Mouse (Mus musculus) heart, embryonic 14.5 days (tissue): Measurements from ENCODE around the gene Tada2a. TPM values are rescaled to one million over a fixed set of nuclear protein-coding genes. Genes with fewer than 3 reads are reported as not detected.

Experiments
- ATAC-seq: fragments of 200-750 bp; cut with Nextera tagmentation; 2 replicates; pipeline ENCODE4 v1.8.0; 2017; ENCODE audit warnings: low read depth, moderate TSS enrichment; ENCODE audit not compliant: insufficient number of reproducible peaks, insufficient read depth, low FRiP score
- H3K27ac ChIP-seq, 2 experiments: fragments of 200-500 bp in 1 of 2; fragments of 300-500 bp in 1 of 2; sonication (generic) in 1 of 2; replicated peaks in 1 of 2; 2 replicates each; pipeline ENCODE4 v1.5.1; 2012 to 2014; ENCODE audit warnings: low read depth in 2 of 2, low read length in 2 of 2, control low read depth in 1 of 2, mild to moderate bottlenecking in 1 of 2, mixed read lengths in 1 of 2; ENCODE audit not compliant: control insufficient read depth in 1 of 2, insufficient read depth in 1 of 2
- H3K27me3 ChIP-seq: fragments of 300-500 bp; sonication (generic); 2 replicates; pipeline ENCODE4 v1.6.1; 2014; ENCODE audit warnings: mild to moderate bottlenecking, low read length, control low read depth; ENCODE audit not compliant: control insufficient read depth, insufficient read depth
- H3K36me3 ChIP-seq: fragments of 300-500 bp; sonication (generic); 2 replicates; pipeline ENCODE4 v1.6.1; 2014; ENCODE audit warnings: mild to moderate bottlenecking, control low read depth, low read length, mixed read lengths; ENCODE audit not compliant: control insufficient read depth, insufficient read depth
- H3K4me1 ChIP-seq, 2 experiments: fragments of 200-500 bp in 1 of 2; fragments of 300-500 bp in 1 of 2; sonication (generic) in 1 of 2; 2 replicates each; pipeline ENCODE4 v1.6.1; 2012 to 2014; ENCODE audit warnings: low read length in 2 of 2, control low read depth in 1 of 2, mixed read lengths in 1 of 2; ENCODE audit not compliant: control insufficient read depth in 2 of 2, insufficient read depth in 2 of 2
- H3K4me2 ChIP-seq: fragments of 300-500 bp; sonication (generic); 2 replicates; pipeline ENCODE4 v1.6.1; 2014; ENCODE audit warnings: mild to moderate bottlenecking, low read length
- H3K4me3 ChIP-seq, 2 experiments: fragments of 200-500 bp in 1 of 2; fragments of 300-500 bp in 1 of 2; sonication (generic) in 1 of 2; 2 replicates each; pipeline ENCODE4 v1.5.1; 2012 to 2014; ENCODE audit warnings: low read length in 2 of 2, mild to moderate bottlenecking in 2 of 2, control low read depth in 1 of 2, low read depth in 1 of 2, moderate library complexity in 1 of 2; ENCODE audit not compliant: control insufficient read depth in 1 of 2, insufficient read depth in 1 of 2
- H3K9ac ChIP-seq: fragments of 300-500 bp; sonication (generic); 2 replicates; pipeline ENCODE4 v1.6.1; 2014; ENCODE audit warnings: mild to moderate bottlenecking, low read length
- H3K9me3 ChIP-seq: fragments of 300-500 bp; sonication (generic); 2 replicates; pipeline ENCODE4 v1.6.1; 2016; ENCODE audit warnings: low read length, control low read depth; ENCODE audit not compliant: control insufficient read depth
- WGBS: fragments of 180-500 bp; shearing (Covaris S2); extraction: QIAGEN DNeasy Blood & Tissue Kit; methylation state at CpG from one replicate; pipeline ENCODE4 v1.1.7; 2014; 5-methylcytosine and 5-hydroxymethylcytosine counted together
- polyA plus RNA-seq: library from polyadenylated mRNA; unstranded; fragments of >200 nt; fragmentation: Nextera tagmentation; extraction: Ambion mirVana; gene quantifications from 2 replicates; pipeline ENCODE4 v1.2.1, GENCODE M21; 2014

The Tada2a gene
- polyA plus RNA-seq, 1 experiment from 2014 or later = 16.9 TPM

GRCm38 (mm10) chr11:84061881-84062280, 67.5 kb downstream of the Tada2a start:
- no peak overlapping the region for H3K4me3 ChIP-seq
- H3K36me3 ChIP-seq = no peaks in the 10 kb centered on the region
- H3K27ac ChIP-seq = no peak overlapping the region
- no peaks in the 10 kb centered on the region for H3K9me3 ChIP-seq
- WGBS = 81% methylated on average over 2 of the region's 2 CpGs
- H3K4me2 ChIP-seq = no peak overlapping the region
- ATAC-seq = no peak
- peaks cover 10 to 19% of the 10 kb centered on the region in 2 experiments for H3K4me1 ChIP-seq
- no peak overlapping the region for H3K9ac ChIP-seq
- peaks cover 8% of the 10 kb centered on the region for H3K27me3 ChIP-seq

GRCm38 (mm10) chr11:84060635-84061034, 68.8 kb downstream of the Tada2a start:
- Histone ChIP-seq H3K27ac (no peak overlapping the region), H3K4me2 (no peak overlapping the region), H3K27me3 (no peaks in the 10 kb centered on the region), H3K4me3 (no peak overlapping the region), H3K9ac (no peak overlapping the region), H3K36me3 (no peaks in the 10 kb centered on the region), H3K9me3 (no peaks in the 10 kb centered on the region), H3K4me1 (peaks cover 6 to 11% of the 10 kb centered on the region in 2 experiments)
- ATAC-seq = no peak
- WGBS = 80% methylated on average over 6 of the region's 6 CpGs

DNA sequence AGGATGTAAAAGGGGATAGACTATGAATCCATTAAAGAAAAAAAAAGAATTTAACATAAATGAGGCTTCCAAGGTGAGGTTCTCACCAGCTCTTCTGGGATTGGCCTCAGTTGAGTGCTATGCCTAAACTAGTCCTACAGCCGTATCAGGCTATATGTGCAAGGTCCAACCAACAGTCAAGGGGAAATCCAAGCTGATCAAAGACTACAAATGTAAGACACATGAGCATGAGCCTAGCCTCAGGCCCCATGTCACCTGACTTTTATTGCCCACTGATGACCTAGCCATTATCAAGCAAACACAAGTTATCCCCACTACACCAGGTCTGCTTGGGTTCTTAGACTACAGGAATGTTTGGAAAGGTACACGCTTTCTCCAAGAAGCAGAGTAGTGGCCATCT, 69.6 kb downstream of the Tada2a start:
- no peak for ATAC-seq
- peaks cover 6 to 11% of the 10 kb centered on the region in 2 experiments for H3K4me1 ChIP-seq
- WGBS = 92% methylated on average over 2 of the region's 2 CpGs

GRCm38 (mm10) chr11:84057418-84057817, 72.0 kb downstream of the Tada2a start:
- no peak overlapping the region for H3K4me3 ChIP-seq
- no peak for ATAC-seq

More for the DNA sequence above, 69.6 kb downstream of the Tada2a start:
- Histone ChIP-seq H3K9me3 (no peaks in the 10 kb centered on the region), H3K9ac (no peak overlapping the region), H3K4me2 (no peak overlapping the region), H3K27me3 (no peaks in the 10 kb centered on the region), H3K36me3 (no peaks in the 10 kb centered on the region), H3K27ac (no peak overlapping the region), H3K4me3 (no peak overlapping the region)

DNA sequence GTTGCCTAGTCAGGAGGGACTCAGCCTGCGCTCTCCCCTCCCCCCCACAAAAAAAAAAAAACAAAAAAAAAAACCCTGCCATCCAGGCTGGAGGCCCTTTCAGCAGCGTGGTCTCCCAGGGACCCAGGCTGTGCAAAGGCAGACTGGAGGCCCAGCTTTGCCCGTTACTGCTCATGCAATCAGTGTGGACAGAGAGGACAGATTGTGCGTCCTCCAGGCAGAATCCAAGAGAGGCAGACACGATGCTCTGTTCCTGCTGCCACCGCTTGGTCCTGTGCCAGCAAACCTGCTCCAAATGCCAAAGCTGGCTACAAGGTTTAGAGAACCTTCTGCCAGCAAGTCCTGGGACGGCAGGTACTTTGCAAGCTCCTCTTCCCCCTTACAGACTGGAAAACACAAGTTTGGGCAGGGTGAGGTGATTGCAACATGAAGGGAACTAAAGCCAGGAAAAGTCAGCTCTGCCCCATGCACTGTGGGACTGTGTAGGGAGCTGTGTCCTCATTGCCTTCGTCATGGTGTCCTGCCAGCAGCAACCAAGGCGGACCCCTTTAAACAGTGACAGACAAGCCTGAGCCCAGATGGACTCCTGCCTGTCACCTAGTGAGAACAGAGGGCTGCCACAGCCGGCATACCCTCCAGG, 75.8 kb downstream of the Tada2a start:
- no peaks in the 10 kb centered on the region for H3K27me3 ChIP-seq
- H3K4me2 ChIP-seq = no peak overlapping the region
- H3K36me3 ChIP-seq = no peaks in the 10 kb centered on the region
- ATAC-seq = no peak
- H3K27ac ChIP-seq = no peak overlapping the region
- 54% methylated on average over 10 of the region's 10 CpGs for WGBS
- H3K9ac ChIP-seq = no peak overlapping the region
- no peaks in the 10 kb centered on the region for H3K9me3 ChIP-seq
- H3K4me3 ChIP-seq = no peak overlapping the region
- no peaks in the 10 kb centered on the region for H3K4me1 ChIP-seq

More at GRCm38 (mm10) chr11:84057418-84057817, 72.0 kb downstream of the Tada2a start:
- Histone ChIP-seq H3K4me2 (no peak overlapping the region), H3K27me3 (no peaks in the 10 kb centered on the region), H3K9ac (no peak overlapping the region), H3K36me3 (no peaks in the 10 kb centered on the region), H3K4me1 (peaks cover 0 to under 1% of the 10 kb centered on the region in 2 experiments; a peak in 1 of 4 replicates), H3K27ac (no peak overlapping the region), H3K9me3 (no peaks in the 10 kb centered on the region)
- 89% methylated on average over 2 of the region's 2 CpGs for WGBS

DNA sequence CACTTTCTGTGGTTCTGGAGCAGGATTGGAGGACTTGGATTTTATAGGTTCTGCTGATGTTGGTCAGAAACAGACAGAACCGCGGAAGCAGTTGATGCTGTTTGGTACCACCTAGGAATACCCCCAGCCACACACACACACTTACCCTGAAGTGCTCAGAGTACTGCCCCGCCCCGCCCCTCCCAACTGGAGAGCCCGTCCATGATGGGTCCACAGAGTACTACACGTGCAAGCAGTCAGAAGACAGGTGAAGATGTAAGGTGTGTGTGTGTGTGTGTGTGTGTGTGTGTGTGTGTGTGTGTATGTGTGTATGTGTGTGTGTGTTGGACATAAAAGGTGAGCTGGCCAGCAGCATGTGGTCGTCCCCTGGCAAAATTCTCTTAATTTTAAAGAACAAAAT, 76.3 kb downstream of the Tada2a start:
- Histone ChIP-seq H3K9me3 (no peaks in the 10 kb centered on the region), H3K27ac (no peak overlapping the region), H3K9ac (no peak overlapping the region), H3K27me3 (no peaks in the 10 kb centered on the region), H3K4me2 (no peak overlapping the region), H3K36me3 (no peaks in the 10 kb centered on the region), H3K4me1 (no peaks in the 10 kb centered on the region), H3K4me3 (no peak overlapping the region)
- ATAC-seq = no peak
- 90% methylated on average over 7 of the region's 7 CpGs for WGBS

DNA sequence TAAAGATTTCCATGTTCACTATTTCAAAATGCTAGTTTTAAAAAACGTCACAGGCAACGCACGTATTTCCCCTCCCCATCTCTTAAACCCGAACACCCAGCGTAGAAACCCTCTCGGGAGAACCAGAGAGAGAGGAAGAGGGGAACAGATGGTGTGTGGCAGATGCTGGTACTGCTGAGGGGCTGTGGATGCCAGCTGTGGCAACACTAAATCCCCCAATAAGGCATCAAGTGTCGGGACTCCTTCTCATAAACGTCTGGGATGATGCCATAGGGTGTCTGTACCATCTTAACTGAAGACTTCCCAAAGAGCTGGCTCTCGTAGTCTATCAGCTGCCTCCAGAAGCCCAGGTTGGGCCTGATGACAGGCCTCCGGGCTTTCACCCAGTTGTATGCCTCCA, 81.0 kb downstream of the Tada2a start:
- 79% methylated on average over 10 of the region's 10 CpGs for WGBS

DNA sequence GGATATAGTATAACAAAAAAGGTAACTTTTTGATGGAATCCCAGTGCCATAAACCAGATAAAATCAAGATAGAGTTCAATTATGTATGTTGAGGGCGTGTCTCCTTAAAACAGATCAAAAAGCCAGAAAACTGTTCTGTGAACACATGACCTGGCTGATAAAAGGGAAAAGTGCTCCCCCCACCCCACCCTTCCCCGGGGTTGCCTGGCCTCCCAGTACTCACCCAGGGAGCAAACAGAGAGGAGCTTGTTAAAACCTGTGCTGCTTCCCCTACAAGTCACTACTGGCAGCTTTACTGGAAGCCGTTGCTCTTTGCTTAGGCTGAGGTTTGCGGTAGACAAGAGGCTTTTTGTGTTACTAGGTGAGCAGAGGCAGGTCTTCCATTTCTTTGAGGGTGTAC, 82.1 kb downstream of the Tada2a start:
- ATAC-seq = no peak
- Histone ChIP-seq H3K9me3 (no peaks in the 10 kb centered on the region), H3K27me3 (no peaks in the 10 kb centered on the region), H3K9ac (no peak overlapping the region), H3K36me3 (0 out of 2 replicates have a peak, but pooled peaks cover 2% of the 10 kb centered on the region), H3K27ac (no peak overlapping the region), H3K4me2 (no peak overlapping the region), H3K4me1 (peaks cover 0 to 2% of the 10 kb centered on the region in 2 experiments; a peak in 1 of 4 replicates), H3K4me3 (no peak overlapping the region)
- 67% methylated on average over 4 of the region's 4 CpGs for WGBS

More for the DNA sequence above, 81.0 kb downstream of the Tada2a start:
- Histone ChIP-seq H3K4me3 (no peak overlapping the region), H3K36me3 (no peaks in the 10 kb centered on the region), H3K4me2 (no peak overlapping the region), H3K27ac (no peak overlapping the region), H3K4me1 (peaks cover 0 to 2% of the 10 kb centered on the region in 2 experiments; a peak in 1 of 4 replicates), H3K9me3 (no peaks in the 10 kb centered on the region), H3K9ac (no peak overlapping the region), H3K27me3 (no peaks in the 10 kb centered on the region)
- no peak; the same call in 1 of the 2 replicates for ATAC-seq
